Comparison of ENCODE assay signal across 8 mouse cellular contexts in the genomic region with DNA sequence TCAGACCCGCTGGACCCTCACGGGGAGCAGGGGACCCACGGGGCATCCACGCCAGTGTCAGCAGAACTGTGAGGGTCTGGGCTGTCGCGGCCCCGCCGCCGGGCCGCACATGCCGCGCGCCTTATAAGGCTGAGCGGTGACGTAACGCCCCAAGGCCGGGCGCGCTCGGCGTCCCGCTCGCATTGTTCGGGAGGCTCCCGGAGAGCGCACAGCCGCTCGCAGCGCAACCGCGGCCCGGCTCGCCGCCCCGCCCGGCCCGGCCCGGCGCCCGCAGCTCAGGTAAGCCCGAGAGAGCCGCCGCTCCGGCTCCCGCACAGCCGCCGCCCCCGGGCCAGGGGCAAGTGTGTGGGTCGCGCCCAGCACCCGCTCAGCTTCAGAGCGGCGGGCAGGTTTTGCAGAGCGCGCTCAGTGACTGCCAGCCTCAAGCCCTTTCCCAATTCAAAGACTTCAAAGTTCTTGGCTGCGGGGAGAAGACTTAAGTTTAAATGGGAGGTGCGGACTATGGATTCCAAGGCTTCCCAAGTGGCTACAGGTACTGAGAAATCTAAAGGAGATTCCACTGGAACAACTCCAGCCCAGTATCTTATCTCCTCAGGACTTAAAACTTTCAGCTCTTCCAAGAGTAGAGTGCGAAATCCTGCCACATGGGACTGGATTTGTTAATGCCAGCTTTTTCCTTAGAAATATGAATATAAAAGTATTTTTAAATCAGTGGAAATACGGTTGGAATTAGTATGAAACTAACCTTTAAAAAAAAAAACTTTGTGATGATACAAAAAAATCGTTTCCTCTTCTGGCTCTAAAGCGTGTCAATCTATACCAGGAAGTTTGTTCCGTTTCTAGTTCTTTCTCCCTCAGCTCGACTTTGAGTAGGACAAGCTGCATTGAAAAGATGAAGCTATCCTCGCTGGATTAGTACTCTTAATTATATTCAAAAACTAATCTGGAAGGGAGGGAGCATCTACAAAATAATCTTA. TPM values are rescaled to one million over a fixed set of nuclear protein-coding genes. Genes with fewer than 3 reads are reported as not detected.
DNase-seq lines count a peak whose midpoint lies in the region.

No protein-coding gene starts in this region.

- peak; percentile 51 for DNase-seq in ES-CJ7 (ENCODE audit: low read depth, low spot score)
- DNase-seq in forelimb bud, embryonic 11.5 days (ENCODE audit: low read depth, low spot score), result peak; percentile 74
- DNase-seq in hindbrain, embryonic 10.5 days (ENCODE audit: low spot score), result peak; percentile 79
- DNase-seq in layer of hippocampus, postnatal 14 days (ENCODE audit: low spot score in 2 of 2), result peak; percentile 17 to 32
- peak; percentile 84 for DNase-seq in lung, postnatal 25 days (ENCODE audit: low spot score)
- peak; percentile 81 for DNase-seq in ovary, postnatal 36 days (ENCODE audit: low spot score)
- peak; percentile 70 to 75 for DNase-seq in thymus, postnatal 36 days

- peak overlapping the region; percentile 83 for H3K4me3 ChIP-seq in brown adipose tissue, adult 24 weeks (ENCODE audit: insufficient read depth, low read depth, low read length)
- peak overlapping the region; percentile 73 for H3K4me3 ChIP-seq in hindbrain, embryonic 10.5 days

- H3K27ac ChIP-seq in brown adipose tissue, adult 24 weeks (replicated peaks; ENCODE audit: low read depth, low read length), result peak overlapping the region; percentile 87
- H3K27ac ChIP-seq in hindbrain, embryonic 10.5 days, result peak overlapping the region; percentile 94

- no peaks in the 10 kb centered on the region for H3K9me3 ChIP-seq in hindbrain, embryonic 10.5 days

- H3K36me3 ChIP-seq in hindbrain, embryonic 10.5 days, result no peaks in the 10 kb centered on the region

- WGBS in hindbrain, embryonic 10.5 days, result 2% methylated on average over 64 of the region's 64 CpGs

- H3K4me1 ChIP-seq in brown adipose tissue, adult 24 weeks (ENCODE audit: control insufficient read depth, insufficient read depth, insufficient read length, low read length), result peaks cover 6% of the 10 kb centered on the region
- peaks cover 8% of the 10 kb centered on the region for H3K4me1 ChIP-seq in hindbrain, embryonic 10.5 days (replicated peaks)

- 0 out of 2 replicates have a peak, but pooled peaks cover 4% of the 10 kb centered on the region for H3K27me3 ChIP-seq in hindbrain, embryonic 10.5 days (ENCODE audit: insufficient read depth, poor library complexity, severe bottlenecking)

RNA-seq across cellular contexts. Expression of gene Cmss1, which starts 57.3 kb away (rescaled TPM):
- polyA plus RNA-seq in brown adipose tissue, adult 24 weeks (2012; ENCODE audit: insufficient read depth, insufficient read length, missing spikeins), result 10.9 and 13.6 TPM in 2 replicates
- polyA plus RNA-seq in hindbrain, embryonic 10.5 days (2016; fragmentation: Nextera tagmentation; extraction: Ambion mirVana), result 55.5 and 61.7 TPM in 2 replicates
- total RNA-seq in layer of hippocampus, postnatal 14 days (2021), result 10 to 100 TPM; 15.9 to 16.1 TPM

Comparison
In these comparisons a context has a peak if more than half of its experiments do, and no peak if none do; other contexts are left out.
1. Peak in every context shown above with its lines: DNase-seq, H3K4me3 ChIP-seq and H3K27ac ChIP-seq.
2. DNase-seq: peak in every context shown above with its lines; median percentile 84 in lung, postnatal 25 days; 81 in ovary, postnatal 36 days; 79 in hindbrain, embryonic 10.5 days; 74 in forelimb bud, embryonic 11.5 days; 72 in thymus, postnatal 36 days; 51 in ES-CJ7; 24 in layer of hippocampus, postnatal 14 days.